Mouse (Mus musculus) embryo, embryonic 11.5 days (tissue): Measurements from ENCODE around the gene Tcea3.

ENCODE experiments used
- DNase-seq: peaks from one replicate; pipeline ENCODE4 v3.0.0-alpha.2; 2012; ENCODE audit warnings: low read depth, low spot score

Gene Tcea3

DNA sequence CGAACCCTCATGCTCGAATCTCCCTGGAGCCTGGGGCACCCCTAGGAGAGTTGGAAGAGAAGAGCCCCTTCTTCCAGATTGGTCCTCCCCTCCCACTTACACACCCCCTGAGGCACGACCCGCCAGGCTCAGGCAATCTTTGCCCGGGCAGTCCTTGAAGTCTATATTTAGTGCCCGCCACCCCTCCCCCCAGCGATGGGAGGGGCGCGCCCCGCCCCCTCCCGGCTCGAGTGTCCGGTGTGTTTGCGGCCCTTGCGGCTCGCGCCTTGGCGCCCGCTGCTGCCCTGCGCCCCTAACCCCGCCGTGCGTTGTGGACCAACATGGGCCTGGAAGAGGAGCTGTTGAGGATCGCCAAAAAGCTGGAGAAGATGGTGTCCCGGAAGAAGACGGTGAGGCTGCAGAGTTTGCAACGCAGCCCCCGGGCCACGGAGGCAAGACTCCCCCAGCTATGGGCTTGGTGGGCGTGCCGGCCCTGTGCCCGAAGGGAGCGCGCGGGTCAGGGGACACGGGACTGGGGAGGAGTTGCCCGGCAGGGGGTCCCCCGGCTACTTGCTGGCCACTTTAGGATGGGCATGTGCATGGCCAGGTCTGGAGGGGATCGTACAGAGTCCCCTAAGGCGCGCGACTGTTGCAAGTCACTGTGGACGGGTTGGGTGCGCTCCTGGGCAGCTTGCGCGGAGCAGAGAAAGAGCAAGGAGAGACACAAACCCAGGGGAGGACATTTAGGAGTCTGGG is at the start of gene Tcea3:
Gene Tcea3 (plus strand): TSS at position 1 of the 735 bp plus-strand sequence.
- DNase-seq: no peak

DNA sequence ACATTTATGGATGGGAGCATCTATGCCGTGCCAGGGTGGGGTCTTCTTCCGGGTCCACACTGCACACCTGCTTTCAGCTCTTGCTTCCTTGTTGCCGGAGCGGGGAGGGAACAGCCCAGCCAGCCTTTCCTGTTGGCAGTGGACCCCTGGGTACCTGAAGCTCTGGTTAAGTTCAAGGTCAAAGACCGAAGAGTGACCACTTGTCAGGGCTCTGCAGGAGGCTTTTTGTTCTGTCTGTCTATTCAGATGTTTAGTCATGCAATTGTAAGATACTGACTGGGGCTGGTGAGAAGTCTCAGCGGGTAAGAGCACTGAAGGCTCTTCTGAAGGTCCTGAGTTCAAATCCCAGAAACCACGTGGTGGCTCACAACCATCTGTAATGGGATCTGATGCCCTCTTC is 48.7 kb upstream of the Tcea3 start:
- DNase-seq: no peak

DNA sequence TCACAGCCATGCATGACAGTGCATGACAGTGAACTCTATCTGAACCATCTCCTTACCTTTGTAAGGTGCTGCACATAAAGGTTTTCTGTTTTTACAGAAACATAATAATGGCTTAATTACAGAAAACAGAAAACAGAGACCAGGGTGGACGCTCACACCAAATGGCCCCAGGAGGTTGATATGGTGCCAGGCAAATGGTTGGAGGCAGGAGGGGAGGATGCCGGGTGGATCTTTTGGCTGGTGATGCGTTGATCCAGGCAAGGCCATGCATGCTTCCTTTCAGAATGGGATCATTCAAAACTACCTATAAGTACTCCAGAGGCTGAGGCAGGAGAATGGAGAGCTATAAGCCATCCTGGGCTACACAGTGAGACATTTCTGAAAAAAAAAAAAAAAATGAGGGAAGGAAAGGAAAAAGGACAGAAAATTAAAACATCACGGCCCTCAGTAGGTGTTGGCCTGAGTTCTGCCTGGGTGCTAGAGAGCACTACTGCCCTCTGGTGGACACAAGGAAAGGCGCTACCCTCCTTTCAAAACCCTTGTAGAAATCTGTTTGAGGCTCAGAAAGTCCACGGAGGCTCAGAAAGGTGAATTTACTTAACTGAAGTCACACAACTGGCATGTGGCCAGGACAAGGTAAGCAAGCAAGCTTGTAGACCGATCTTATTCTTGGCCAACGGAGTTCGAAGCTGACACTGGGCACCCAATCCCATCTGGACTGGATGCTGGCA is 47.8 kb upstream of the Tcea3 start:
- no peak for DNase-seq

DNA sequence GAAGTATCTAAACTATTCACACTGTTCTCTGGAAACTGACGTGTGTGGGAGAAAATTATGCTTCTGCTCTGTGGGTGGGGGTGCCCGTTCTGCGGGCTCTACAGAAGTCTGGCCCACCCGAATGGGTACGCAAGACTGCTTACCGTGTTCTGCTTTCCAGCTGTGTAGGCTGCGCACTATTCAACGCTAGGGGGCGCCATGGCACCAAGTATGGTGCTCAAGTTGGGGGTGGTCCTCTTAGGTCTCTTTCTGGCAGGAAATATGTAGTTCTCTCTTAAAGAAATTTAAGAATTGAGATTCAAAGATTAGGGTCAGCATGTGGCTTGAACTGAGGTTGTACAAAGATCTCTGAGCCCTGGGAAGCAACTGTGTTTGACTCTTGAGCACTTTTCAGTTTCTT is 45.0 kb upstream of the Tcea3 start:
- peak; percentile 77 for DNase-seq

DNA sequence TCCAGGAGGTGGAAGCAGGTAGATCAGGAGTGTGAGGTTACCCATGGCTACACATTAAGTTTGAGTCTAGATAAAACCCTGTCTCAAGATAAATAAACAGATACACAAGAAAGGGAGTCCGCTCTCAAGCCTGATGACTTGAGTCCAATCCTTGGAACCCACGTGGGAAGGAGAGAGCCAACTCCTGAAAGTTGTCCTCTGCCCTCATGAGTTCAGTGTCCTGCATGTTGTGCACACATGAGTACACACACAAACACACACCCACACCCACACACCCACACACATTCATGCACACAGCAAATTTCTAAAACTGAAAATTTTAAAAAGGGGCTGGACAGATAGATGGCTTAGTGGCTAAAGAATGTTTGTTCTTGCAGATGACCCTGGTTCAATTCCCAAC is 42.8 kb upstream of the Tcea3 start:
- DNase-seq: no peak

DNA sequence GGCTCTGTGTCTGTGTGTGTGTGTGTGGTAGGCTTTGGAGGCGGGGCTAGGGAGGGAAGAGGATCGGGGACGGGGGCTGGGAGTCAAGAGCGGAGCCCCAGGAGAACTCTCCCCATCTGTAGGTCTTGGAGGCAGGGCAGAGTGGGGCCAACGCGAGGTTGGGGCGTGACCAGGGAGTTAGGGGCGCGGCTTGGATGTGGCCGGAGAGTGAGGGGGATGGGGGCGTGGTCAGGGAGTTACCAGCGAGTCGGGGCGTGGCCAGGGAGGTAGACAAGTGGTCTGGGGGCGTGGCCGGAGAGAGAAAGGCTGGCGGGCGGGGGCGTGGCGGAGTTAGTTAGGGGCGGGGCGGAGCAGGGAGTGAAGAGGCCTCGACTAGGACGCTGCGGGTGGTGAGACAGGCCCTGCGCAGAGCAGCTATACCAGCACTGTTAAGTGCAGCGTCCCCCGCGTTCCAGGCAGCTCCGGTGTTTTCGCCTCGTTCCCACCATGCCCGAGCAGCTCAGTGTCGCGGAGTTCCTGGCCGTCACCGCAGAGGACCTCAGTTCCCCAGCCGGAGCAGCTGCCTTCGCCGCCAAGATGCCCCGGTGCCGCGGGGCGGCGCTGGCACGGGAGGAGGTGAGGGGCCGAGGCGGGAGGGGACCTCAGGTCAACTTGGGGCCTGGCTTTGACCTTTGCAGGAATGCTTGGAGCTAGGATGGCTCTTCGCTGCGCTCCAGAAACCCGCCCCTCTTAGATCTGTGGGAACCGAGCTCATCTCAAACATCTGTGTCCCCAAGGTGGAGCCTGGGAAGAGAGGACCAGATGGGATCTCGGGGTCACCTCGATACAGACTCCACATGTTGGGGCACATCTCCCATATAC is 41.3 kb upstream of the Tcea3 start, which contains the start of gene Asap3:
Gene Asap3 (plus strand): TSS at position 333 of the 861 bp plus-strand sequence.
- DNase-seq: peak; percentile 96

DNA sequence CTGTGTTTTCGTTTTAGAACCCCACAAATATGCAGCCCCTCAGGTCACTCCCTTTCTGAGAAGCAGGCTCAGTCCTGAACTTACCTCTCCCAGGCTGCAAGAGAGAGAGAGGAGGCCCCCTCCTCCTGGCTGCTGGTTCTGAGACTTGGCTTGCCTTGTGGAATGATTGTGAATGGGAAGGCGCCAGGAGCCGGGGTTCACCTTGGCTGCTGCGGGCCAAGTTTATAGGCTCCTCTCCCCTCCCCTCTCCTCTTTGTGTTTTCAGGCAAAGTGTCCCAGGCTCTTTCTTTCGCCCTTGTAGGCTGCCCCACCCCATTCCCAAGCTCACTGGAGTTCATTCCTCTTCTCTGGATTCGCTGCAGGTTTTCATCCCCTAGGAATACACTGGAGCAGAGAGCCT is 40.6 kb upstream of the Tcea3 start:
- DNase-seq: no peak

DNA sequence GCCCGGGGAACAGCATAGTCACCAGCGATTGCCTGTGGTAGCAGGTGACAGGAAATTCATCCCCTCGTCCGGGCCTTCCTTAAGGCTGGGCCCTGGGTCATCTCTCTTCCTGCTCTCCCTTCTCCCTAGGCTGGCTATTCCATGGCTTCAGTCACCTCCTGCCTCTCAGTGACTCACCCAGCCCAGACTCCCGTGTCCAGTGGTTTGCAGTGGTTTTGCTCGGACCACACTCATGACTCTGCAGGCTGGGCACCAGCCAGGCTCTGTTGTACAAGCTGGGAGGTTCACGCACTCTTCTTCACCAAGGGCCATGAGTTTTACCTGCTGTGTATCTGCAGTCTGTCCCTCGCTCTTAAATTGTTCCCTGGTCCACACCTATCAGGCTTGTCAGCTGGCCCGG is 36.6 kb upstream of the Tcea3 start:
- DNase-seq: no peak

DNA sequence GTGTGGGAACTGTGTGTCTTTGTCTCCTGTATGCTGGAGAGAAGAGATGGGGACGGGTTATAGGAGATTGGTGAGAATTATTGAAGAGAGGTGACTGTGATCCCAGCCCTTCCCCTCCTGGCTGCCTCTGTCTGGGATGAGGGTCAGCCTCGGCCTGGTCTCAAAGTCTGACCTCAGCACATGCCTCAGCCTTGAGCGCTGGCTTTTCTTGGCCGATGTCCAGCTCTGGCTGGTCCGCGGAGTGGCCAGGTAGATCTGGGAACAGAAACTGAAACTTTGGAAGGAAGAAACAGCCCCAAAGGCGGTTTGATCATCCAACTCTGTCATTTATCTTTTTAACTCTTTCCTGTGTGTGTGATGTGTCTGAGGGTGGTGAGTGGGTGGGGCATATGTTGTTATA is 33.9 kb upstream of the Tcea3 start:
- DNase-seq: no peak

DNA sequence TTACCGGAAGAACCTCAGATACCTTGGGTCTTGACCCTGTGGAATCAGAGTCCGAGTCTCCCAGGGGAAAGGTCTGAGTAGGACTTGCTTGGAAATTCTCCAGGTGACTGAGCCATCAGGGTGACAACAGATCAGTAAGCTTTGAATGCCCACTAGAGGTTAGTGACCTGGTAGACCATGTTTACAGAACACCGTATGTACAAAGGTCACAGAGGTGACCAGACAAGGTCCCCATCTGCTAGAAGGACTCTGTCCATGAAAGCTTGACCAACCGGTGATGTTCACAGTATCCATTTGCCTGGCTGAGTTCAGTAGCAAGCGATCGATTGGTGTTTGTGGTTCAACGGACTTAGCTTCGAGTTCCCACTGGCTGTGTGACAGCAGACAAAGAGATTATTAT is 32.7 kb upstream of the Tcea3 start:
- no peak for DNase-seq

DNA sequence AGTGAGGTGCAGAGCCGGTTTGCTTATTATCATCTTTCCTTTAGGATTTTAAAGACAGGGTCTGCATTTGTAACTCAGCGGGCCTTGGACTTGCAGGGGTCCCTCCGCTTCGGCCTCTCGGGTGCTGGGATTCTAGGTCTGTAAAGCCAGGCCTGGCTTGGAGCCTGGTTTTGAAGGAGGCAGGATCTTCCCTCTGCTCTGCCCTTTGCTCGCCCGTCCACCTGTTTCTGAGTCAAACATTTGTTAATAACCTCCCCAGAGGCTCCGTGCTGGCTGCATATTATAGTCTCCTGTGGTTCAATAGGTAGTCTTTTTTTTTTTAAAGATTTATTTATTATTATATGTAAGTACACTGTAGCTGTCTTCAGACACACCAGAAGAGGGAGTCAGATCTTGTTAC is 32.0 kb upstream of the Tcea3 start:
- no peak for DNase-seq

DNA sequence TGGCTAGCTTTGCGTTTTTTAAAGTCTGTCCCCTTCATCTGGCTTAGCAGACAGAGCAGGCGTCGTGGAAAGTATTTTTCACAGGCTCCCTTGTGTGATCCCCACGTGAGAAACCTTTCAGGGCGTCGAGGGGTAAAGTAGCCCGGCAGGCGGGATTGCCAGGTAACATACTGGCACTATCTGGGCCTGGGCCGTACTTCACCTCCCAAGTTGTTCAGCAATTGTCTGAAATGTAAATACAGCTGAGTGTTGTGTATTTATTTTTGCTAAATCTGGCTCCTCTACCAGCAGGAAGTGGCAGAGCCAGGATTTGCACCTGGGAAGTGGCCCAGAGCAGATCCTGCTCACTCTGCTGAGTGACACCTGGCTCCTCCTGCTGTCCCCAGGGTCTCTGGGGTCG is 30.5 kb upstream of the Tcea3 start:
- no peak for DNase-seq

DNA sequence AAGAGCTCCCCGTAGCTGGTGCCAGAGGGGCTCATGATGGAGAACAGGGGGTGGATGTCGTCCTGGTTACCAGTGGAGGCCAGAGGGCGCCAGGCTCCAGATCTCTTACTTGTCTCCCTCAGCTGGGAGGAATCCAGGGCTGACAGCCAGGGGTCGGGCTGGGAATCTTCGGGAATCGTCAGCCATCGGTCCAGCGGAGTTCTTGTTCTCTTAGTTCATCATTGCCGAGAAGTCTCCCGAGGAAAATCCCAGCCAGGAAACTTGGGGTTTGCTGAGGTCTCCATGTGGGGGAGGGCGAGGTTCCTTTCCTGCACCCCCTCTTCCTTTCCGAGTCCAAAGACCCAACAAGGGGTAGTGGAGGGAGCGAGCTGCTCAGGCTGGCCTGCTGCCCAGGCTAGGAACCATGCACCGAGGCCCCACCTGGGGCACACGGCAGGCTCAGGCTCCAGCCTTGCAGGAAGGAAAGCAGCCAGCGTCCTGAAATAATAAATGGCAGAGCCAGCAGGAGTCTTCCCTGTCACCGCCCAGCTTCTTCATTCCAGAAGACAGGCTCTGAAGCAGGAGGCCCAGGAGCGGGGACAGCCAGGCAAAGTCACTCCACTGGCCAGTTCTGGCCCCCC is 28.8 kb upstream of the Tcea3 start:
- DNase-seq: no peak

DNA sequence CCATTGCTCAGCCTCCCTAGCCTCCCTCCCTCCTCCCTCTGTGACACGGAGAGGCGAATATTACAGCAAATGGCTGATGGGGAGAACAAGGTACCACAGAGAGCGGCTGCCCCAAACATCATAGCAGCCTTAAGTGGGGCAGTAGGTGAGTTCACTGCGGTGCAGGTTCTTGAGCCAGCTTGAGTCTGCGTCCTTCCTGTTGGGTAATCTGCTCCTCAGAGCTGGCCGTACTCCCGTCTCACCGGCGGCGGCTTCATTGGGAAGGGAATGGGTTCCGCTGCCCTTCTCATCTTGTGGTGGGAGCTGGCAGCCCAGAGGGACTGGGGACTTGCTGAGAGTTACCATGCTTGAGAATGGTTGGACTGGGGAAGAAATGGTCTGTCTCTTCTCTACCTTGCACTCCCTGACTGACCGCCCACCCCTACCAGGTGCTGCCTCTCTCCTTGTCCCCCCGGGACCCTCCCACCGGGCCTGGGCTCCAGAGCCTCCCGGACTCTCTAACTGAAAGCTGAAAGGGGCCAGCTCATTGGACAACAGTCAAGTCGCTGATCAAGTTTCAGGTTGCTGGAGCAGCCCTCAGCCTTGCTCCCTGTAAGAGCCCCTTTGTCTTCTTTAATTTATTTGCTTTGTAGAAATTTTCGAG is 27.3 kb upstream of the Tcea3 start:
- no peak for DNase-seq

DNA sequence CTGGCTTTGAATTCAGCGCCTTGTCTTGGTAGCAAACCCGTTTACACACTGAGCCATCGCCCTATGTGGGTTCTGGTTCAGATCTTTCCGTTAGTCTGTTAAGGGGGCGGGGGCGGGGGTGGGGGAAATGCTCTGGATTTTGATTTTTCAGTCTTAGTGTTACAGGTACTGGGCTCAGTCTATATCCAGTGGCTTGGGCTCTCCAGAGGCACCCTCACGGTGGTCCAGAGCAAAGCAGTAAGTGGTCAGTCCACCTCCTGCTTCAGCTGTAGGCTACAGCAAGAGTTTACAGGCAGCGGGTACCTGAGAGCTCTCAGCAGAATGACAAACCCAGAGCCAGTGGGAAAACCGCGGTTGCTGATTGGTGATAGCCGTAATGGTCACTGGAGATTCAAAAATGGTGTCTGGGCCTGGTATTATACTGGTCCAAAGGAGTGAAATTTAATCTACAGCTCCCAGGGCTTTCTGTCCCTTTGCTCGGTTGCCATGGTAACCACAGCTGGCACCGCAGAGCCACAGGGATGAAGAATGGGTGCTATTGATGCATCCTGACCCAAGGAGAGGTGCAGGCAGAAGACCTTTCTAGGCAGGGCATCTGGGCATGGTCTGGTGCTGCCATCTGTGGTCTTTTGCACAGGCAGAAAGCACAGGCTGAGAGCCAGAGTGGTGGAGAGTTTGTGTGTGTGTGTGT is 23.8 kb upstream of the Tcea3 start:
- DNase-seq: no peak

DNA sequence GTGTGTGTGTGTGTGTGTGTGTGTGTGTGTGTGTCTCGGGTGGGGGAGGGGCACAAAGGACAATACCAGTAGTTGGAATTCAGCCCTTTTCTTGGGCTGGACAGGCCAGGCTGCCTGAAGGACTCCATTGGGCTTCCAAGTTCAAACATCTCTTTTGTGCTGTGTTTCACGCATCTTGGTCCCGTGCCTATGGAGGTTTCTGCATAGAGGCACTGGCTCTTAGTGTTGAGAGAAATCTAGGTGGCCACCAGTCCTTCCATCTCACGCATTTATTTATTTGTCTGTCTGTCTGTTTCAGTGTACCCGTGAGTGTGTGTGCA is 23.3 kb upstream of the Tcea3 start:
- DNase-seq: no peak

DNA sequence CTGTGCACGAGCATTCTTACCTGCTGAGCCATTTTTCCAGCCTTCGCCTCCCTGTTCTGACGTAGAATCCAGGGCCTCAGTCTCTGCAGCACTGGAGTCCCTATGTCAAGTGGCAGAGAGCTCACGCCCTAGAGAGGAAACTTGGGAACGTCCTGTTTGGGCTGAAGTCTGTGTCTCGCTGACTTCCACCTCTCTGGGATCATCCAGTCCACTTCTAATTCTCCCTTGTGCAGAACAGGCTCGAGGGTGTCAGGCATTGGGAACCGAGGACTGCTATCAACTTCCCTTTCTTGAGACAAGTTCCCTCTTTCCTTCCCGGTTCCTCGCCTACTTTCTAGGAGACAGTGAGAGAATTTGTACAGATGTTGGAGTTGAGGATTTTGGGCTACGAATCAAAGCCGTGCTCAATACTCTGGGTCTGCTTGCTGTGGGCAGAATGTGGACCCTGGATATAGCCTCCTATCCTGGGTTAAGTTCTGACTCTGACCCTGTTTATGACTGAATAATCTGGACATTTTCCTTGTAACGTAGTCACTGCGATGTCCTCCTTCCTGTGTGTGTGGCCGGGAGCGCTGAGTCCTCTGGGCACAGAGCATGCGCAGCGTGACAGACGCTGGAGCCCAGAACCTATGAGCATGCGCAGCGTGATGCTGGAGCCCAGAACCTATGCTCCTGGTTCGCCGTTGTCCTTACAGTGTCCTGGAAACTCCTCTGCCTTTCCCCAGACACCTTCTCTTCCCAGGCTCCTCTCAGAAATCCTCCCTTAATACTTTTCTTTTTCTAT is 22.7 kb upstream of the Tcea3 start:
- DNase-seq: no peak

DNA sequence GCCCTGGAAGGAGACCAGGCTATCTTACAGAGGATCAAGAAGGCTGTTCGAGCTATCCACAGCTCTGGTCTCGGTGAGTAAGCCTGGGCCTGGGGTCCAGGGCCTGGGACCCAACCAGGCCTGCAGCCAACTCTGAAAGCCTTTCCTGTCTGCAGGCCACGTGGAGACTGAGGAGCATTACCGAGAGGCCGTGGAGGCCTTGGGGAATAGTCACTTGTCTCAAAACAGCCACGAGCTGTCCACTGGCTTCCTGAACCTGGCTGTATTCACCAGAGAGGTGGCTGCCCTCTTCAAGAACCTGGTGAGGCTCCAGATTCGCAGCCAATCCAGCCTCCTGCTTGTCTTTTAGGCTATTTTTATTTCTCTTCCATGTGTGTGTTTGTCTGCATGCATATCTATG is 20.1 kb upstream of the Tcea3 start:
- no peak for DNase-seq

DNA sequence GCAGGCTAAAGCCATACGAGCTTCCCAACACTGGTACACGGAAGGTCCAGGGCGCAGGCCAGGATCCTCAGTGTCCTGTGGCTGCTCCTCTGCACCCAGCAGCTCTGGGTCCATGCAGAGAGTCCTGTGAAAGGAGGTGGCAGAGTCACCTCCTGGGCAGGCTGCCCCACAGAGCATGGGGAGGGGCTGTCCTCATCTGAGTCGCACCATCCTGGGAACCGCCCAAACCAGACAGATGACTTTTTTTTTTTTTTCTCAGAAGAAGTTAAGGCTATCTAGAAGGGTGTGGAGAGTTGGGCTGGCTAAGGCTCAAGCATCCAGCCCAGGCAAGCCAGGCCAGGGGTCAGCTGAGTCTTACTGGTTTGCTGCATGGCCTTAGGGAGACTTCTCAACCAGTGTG is 18.9 kb upstream of the Tcea3 start:
- no peak for DNase-seq

DNA sequence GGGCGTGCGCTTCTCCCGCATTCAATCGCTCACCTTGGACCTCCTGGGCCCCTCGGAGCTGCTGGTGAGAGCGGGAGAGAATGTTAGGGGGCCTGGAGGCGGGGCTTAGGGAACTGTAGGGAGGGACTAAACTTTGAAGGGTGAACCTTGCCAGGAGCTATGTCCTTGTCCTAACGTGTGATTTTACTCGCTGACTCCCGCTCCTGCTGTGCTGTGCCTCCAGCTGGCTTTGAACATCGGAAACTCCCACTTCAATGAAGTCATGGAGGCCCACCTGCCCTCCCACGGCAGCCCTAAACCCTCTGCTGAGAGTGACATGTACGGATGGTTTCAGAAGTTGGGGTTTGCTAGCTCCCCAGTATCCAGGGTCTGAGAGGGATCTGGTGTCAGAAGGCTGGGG is 8.9 kb upstream of the Tcea3 start:
- DNase-seq: no peak
